Mouse (Mus musculus) myocyte (in vitro differentiated cells): ENCODE results near the gene Uqcrc2. TPM values are rescaled to one million over a fixed set of nuclear protein-coding genes. Genes with fewer than 3 reads are reported as not detected.

Experiments used
- H3K27me3 ChIP-seq: one replicate; pipeline ENCODE4 v1.6.1; 2011; ENCODE audit not compliant: control insufficient read depth, insufficient read depth, insufficient read length
- H3K36me3 ChIP-seq: one replicate; pipeline ENCODE4 v1.6.1; 2011; ENCODE audit not compliant: control insufficient read depth, insufficient read depth
- H3K4me2 ChIP-seq: one replicate; pipeline ENCODE4 v1.6.1; 2011; ENCODE audit warnings: low read depth, control low read depth
- H3K4me3 ChIP-seq: one replicate; pipeline ENCODE4 v1.5.1; 2011; ENCODE audit warnings: mild to moderate bottlenecking, control low read depth, moderate library complexity
- H3K79me2 ChIP-seq: one replicate; pipeline ENCODE4 v1.6.1; 2011; ENCODE audit not compliant: control insufficient read depth, insufficient read depth
- H3ac ChIP-seq: one replicate; pipeline ENCODE4 v1.6.1; 2011; ENCODE audit not compliant: control insufficient read depth, insufficient read length
- CEBPB ChIP-seq: IDR thresholded peaks from 2 replicates; pipeline ENCODE4 v1.6.1; 2011; ENCODE audit warnings: mild to moderate bottlenecking, moderate library complexity; ENCODE audit not compliant: poor library complexity, insufficient read depth, severe bottlenecking
- E2F4 ChIP-seq: IDR thresholded peaks from one replicate; pipeline ENCODE4 v1.6.1; 2011; ENCODE audit warnings: mild to moderate bottlenecking, control low read depth, moderate library complexity; ENCODE audit not compliant: insufficient read depth
- MAX ChIP-seq: IDR thresholded peaks from one replicate; pipeline ENCODE4 v1.6.1; 2011; ENCODE audit warnings: low read depth, mild to moderate bottlenecking, control low read depth
- MYOD1 ChIP-seq, 3 experiments: IDR thresholded peaks; one replicate each; pipeline ENCODE4 v1.6.1; 2011; ENCODE audit warnings: control low read depth in 2 of 3, low read depth in 2 of 3, mild to moderate bottlenecking in 2 of 3, moderate library complexity in 1 of 3; ENCODE audit not compliant: insufficient read length in 2 of 3, control insufficient read depth in 1 of 3
- MYOG ChIP-seq, 3 experiments: IDR thresholded peaks; one replicate each; pipeline ENCODE4 v1.6.1; 2011; ENCODE audit warnings: control low read depth in 2 of 3, low read depth in 2 of 3, mild to moderate bottlenecking in 2 of 3; ENCODE audit not compliant: insufficient read length in 2 of 3, control insufficient read depth in 1 of 3, insufficient read depth in 1 of 3
- POLR2A ChIP-seq: IDR thresholded peaks from one replicate; pipeline ENCODE4 v1.6.1; 2011; ENCODE audit warnings: low read depth, mild to moderate bottlenecking, control low read depth, moderate library complexity; ENCODE audit not compliant: insufficient read length
- POLR2AphosphoS2 ChIP-seq: IDR thresholded peaks from one replicate; pipeline ENCODE4 v1.6.1; 2011; ENCODE audit warnings: low read depth, control low read depth; ENCODE audit not compliant: insufficient read length
- REST ChIP-seq: IDR thresholded peaks from one replicate; pipeline ENCODE4 v1.6.1; 2011; ENCODE audit warnings: mild to moderate bottlenecking, control low read depth, moderate library complexity; ENCODE audit not compliant: insufficient read depth, insufficient read length
- SRF ChIP-seq: IDR thresholded peaks from one replicate; pipeline ENCODE4 v1.6.1; 2011; ENCODE audit warnings: low read depth; ENCODE audit not compliant: control insufficient read depth, insufficient read length
- TCF12 ChIP-seq: IDR thresholded peaks from one replicate; pipeline ENCODE4 v1.6.1; 2011; ENCODE audit warnings: mild to moderate bottlenecking, control low read depth; ENCODE audit not compliant: poor library complexity, insufficient read depth, severe bottlenecking
- TCF3 ChIP-seq: IDR thresholded peaks from one replicate; pipeline ENCODE4 v1.6.1; 2011; ENCODE audit warnings: low read depth, control low read depth; ENCODE audit not compliant: insufficient read length
- USF1 ChIP-seq: IDR thresholded peaks from one replicate; pipeline ENCODE4 v1.6.1; 2011; ENCODE audit warnings: low read depth, mild to moderate bottlenecking, control low read depth, moderate library complexity
- polyA plus RNA-seq: library from polyadenylated mRNA; unstranded; fragments of >200 nt; fragmentation: generic; extraction: Trizol; gene quantifications from one replicate; pipeline ENCODE4 v1.2.1, GENCODE M21; 2012; ENCODE audit warnings: missing spikeins

The Uqcrc2 gene
- polyA plus RNA-seq, 1 experiment, result 142 TPM

DNA sequence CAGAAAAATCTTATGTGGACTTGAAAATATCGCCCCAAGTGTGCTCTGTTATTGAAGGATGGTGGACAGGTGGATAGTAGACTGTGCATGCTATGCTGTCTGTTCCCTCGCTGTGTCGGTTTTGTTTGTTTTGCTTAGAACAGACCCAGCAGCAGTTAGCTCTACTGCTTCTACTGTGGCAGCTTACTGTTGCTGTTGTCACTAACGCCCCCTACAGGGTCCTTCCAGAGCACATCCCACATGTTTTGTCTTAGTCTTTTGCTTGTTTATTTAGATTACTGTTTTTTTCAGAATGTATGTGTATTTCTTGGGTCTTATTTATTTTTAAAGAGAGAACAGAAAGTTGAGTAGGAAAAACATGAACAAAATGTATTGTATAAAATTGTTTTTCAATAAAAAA lies 8.2 kb downstream of the Uqcrc2 start:
- H3K79me2 ChIP-seq, result peaks cover 6% of the 10 kb centered on the region
- TF ChIP-seq CEBPB (no peak), POLR2AphosphoS2 (no peak), POLR2A (no peak), TCF12 (no peak), USF1 (no peak), REST (no peak), MYOG (IDR thresholded peaks at IDR 0.05; ENCODE audit: control insufficient read depth in 1 of 3, insufficient read depth in 1 of 3, insufficient read length in 2 of 3, low read depth in 2 of 3) (no peak), MAX (no peak), TCF3 (no peak), SRF (no peak), E2F4 (no peak), MYOD1 (IDR thresholded peaks at IDR 0.05; ENCODE audit: control insufficient read depth in 1 of 3, insufficient read length in 2 of 3, low read depth in 2 of 3) (no peak)
- H3K27me3 ChIP-seq, result no peaks in the 10 kb centered on the region
- H3K36me3 ChIP-seq, result peaks cover 68% of the 10 kb centered on the region
- no peak overlapping the region for H3K4me3 ChIP-seq
- H3K4me2 ChIP-seq, result no peak overlapping the region
- no peak overlapping the region for H3ac ChIP-seq

GRCm38 (mm10) chr7:120647849-120648248 lies 12.9 kb downstream of the Uqcrc2 start:
- Histone ChIP-seq H3K4me3 (no peak overlapping the region), H3K79me2 (no peaks in the 10 kb centered on the region), H3K36me3 (peaks cover 82% of the 10 kb centered on the region), H3K27me3 (no peaks in the 10 kb centered on the region), H3K4me2 (no peak overlapping the region), H3ac (no peak overlapping the region)
- no peak for TF ChIP-seq POLR2A
- TF ChIP-seq REST, result no peak
- no peak for TF ChIP-seq MAX
- TF ChIP-seq SRF, result no peak
- no peak for TF ChIP-seq E2F4
- no peak for TF ChIP-seq TCF12

GRCm38 (mm10) chr7:120662079-120662478 lies 27.1 kb downstream of the Uqcrc2 start:
- TF ChIP-seq TCF12 (no peak), CEBPB (no peak), MYOG (IDR thresholded peaks at IDR 0.05; ENCODE audit: control insufficient read depth in 1 of 3, insufficient read depth in 1 of 3, insufficient read length in 2 of 3, low read depth in 2 of 3) (no peak), E2F4 (no peak), REST (no peak)
- Histone ChIP-seq H3K27me3 (no peaks in the 10 kb centered on the region), H3K36me3 (peaks cover 13% of the 10 kb centered on the region), H3K4me3 (no peak overlapping the region), H3ac (no peak overlapping the region), H3K79me2 (no peaks in the 10 kb centered on the region), H3K4me2 (no peak overlapping the region)

- no peak for TF ChIP-seq REST
- TF ChIP-seq MYOG (IDR thresholded peaks at IDR 0.05; ENCODE audit: control insufficient read depth in 1 of 3, insufficient read depth in 1 of 3, insufficient read length in 2 of 3, low read depth in 2 of 3), result no peak
- no peak for TF ChIP-seq USF1
- no peak for TF ChIP-seq TCF3
- no peak for TF ChIP-seq POLR2AphosphoS2
- no peak for TF ChIP-seq MYOD1 (IDR thresholded peaks at IDR 0.05; ENCODE audit: control insufficient read depth in 1 of 3, insufficient read length in 2 of 3, low read depth in 2 of 3)
- TF ChIP-seq MAX, result no peak
- no peak for TF ChIP-seq TCF12
- TF ChIP-seq E2F4, result no peak
- H3ac ChIP-seq, result no peak within 1 kb of the TSS
- no peaks in the 10 kb centered on the region for H3K36me3 ChIP-seq
- H3K79me2 ChIP-seq, result no peaks in the 10 kb centered on the region
- peak within 1 kb of the TSS; percentile 82 for H3K4me2 ChIP-seq
- no peaks in the 10 kb centered on the region for H3K27me3 ChIP-seq
- H3K4me3 ChIP-seq, result no peak within 1 kb of the TSS
These were observed 35.3 kb downstream of the Uqcrc2 start, which contains the start of gene Pdzd9 for GRCm38 (mm10) chr7:120670153-120670875. Gene Pdzd9 (minus strand): TSS chr7:120670343.

DNA sequence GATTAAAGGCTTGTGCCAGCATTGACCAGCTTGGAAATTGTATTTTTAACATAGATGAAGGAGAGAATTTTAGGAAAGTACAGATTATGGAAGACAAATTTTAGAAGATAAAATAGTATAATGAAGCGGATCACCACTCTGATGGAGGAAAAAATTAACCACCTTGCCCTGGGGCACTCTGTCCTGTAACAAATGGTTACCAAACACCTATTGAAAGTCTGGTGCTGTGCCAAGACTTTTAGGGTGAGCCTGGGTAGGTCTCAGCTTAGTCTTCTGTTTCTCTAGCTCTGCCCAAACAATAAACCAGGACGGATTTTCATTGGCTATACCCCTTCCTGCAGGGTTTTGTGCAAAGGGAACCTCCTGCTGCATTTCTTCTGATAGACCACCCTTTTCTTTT lies 36.3 kb downstream of the Uqcrc2 start:
- H3ac ChIP-seq, result no peak overlapping the region
- no peaks in the 10 kb centered on the region for H3K36me3 ChIP-seq
- H3K4me3 ChIP-seq, result no peak overlapping the region
- no peaks in the 10 kb centered on the region for H3K79me2 ChIP-seq
- no peaks in the 10 kb centered on the region for H3K27me3 ChIP-seq
- peak overlapping the region; percentile 82 for H3K4me2 ChIP-seq
- TF ChIP-seq POLR2A (no peak), TCF3 (no peak), SRF (no peak), MYOD1 (IDR thresholded peaks at IDR 0.05; ENCODE audit: control insufficient read depth in 1 of 3, insufficient read length in 2 of 3, low read depth in 2 of 3) (no peak), REST (no peak), POLR2AphosphoS2 (no peak), CEBPB (no peak)
